Mouse (Mus musculus): ENCODE data around the gene Myl7.
"Not testable (repeated sequence)": the region's sequence is repeated elsewhere in the genome, so short reads cannot be mapped to it uniquely, and the experiment has no call there.

Myl7 gene

DNA sequence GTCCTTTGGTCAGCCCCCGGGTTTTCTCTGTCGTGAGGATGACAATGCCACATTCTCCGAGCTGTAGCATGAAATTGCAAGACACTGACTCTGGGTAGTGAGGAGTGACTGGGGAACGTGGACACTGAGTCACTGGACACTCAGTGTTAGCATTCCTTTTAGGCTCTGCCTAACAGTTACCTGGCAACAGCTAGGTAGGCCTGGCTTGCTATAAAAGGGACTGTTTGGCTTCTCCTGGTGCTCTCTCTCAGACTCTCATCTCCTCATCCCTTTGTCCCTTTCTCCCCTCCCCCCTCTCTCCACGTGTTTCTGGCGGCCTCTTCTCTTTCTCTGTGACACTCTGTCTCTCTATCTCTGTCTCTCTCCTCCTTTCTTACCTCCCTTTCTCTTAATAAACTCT, 3.8 kb upstream of the Myl7 start:
- no peak for DNase-seq

DNA sequence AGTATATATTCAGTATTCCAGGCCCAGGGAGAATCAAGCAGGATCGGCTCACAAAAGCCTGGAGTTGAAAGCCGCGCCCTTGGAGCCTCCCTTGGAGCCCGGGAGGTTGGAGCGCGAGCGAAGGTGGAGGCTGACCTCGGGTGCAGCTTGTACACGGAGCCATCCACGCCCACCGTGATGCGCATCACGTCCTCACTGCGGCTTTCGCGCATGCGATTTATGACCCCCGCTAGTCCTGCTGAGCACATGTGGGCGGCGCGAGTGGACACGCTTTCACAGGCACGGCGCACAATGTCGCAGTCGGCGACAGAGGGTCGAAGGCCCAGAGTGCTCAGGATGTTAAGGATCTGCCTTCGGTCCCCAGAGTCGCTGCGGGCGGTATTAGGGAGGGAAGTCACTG, 3.4 kb upstream of the Myl7 start:
- no peak for DNase-seq

DNA sequence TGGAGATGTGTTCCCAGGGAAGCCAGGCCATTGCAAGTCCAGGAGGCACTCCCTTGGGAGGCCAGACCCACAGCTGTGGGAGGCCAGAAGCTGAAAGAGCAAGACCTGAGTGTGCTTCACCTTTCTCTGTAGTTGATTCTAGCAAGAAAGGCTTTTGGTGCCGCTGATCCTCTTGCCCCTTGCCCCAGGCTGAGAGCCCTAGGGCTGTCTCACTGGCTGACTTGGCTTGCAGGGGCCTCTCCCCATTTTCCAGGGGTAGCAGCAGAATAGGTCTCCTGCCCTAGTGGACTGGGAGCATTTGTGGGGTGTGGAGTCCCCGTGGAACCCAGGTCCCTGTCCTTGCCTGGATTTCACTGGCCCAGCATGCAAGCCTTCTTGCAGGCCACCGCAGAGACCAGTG, 2.7 kb upstream of the Myl7 start:
- DNase-seq = no peak

DNA sequence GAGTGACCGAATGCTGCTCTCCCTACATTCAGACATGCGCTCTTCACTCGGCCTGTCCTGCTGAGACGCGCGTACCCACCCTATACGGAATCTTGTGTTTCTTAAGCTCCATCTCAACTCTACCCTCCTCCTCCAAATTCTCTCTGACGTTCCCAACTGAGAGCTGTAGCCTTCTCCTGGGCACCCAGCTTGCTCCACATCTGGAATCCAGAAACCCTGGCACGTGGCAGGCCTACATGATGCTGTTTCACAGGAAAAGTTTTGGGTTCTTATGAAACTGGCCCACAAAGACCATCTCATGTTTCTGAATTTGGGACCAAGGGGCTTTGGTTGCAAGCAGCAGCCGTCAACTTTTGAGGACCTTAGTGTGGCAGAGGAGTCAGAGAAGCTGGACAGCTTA, 704 bp upstream of the Myl7 start:
- peak; percentile 26 for DNase-seq

DNA sequence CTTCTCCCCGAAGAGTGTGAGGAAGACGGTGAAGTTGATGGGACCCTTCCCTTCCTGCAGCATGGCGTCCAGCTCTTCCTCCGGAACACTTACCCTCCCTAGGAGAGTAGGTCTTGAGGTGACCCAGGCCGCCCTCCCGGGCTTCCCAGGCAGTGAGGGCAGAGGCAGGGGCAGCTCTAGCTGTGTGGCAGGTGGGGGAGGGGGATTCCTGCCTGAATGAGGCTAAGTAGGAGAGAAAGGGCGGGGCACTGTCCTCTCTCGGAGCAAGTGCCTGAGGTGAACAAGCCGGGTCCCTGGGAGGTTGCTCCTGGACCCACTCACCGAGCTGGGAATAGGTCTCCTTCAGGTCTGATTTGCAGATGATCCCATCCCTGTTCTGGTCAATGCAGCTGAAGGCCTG, 743 bp downstream of the Myl7 start:
- no peak for DNase-seq

DNA sequence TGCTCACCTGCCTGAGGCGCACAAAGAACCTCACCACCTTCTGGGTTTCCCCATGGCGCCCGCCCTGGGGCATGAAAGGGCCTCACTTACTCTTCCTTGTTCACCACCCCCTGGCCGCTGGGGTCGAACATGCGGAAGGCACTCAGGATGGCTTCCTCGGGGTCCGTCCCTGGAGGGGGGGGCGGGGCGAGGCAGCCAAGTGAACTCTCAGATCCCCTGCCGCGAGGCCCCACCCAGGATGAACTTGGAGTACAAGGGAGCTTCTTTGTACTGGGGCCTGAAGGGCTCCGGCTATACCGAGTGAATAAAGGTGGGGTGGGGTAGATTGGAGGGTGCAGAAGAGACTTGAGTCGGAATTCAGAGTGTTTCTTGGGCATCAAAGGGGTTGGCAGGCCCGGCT, 1.4 kb downstream of the Myl7 start:
- DNase-seq = no peak

DNA sequence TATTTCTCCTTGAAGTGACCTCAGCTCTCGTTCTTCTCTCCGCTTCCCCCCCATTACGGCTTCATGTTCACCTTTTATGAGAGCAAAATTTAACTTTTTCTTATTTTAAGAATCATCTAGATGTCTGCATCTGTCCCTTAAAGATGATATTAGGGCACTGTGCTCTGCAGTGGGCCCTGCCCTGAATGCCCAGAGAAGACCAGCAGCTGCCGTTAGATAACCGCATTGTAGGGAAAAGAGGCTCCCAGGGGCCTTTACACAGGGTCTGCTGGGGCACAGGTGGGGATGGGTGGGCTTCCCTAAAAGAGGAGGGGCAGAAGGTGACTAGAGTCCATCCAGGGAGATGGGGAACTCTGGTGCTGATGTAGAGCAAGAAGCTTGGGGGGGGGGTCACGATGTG, 4.8 kb downstream of the Myl7 start:
- no peak for DNase-seq

DNA sequence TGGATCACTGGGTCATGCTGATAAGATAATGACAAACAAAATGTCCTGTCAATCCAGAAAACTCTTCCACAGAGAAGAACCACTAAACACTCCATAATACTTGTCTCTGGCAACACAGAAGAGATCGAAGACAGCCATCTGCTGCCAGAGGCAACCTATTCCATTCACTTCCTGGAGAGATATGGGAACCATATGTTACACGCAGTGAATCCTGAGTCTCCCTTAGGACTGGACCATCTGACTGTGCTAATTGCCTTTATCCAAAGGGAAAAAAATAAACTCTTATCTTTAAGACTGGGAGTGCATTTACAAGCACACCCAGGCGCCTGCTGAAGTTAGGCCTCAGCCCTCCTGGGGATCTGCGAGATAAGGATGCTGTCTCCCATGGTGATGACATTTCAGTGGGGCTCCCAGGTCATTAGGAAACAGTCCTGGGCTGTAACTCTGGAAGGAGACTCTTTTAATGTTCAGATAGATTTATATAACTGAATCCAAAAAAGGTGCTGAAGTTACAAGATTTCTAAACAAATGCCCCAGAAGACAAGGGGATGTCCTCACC, 5.7 kb downstream of the Myl7 start:
- DNase-seq = no peak

DNA sequence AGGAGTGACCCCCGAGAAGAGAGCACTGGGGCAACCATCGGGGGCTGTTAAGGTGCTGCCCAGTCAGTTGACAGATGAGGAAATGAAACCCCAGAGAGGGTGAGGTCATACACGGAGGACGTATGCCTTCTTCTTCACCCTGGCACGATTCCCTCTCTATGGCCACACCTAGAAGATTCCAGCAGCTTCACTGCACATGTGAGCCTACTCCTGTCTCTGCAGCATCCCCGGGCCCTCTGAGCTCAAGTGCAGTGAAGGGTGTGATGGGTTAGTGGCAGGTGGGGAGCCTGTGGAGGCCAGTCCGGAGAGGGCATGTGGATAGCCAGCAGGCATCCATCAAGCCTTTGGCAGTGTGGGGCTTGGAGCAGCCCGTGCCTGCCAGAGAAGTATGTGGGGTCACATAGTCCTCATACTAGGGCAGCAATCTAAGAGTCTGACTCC, 6.4 kb downstream of the Myl7 start:
- DNase-seq = peak; percentile 51

DNA sequence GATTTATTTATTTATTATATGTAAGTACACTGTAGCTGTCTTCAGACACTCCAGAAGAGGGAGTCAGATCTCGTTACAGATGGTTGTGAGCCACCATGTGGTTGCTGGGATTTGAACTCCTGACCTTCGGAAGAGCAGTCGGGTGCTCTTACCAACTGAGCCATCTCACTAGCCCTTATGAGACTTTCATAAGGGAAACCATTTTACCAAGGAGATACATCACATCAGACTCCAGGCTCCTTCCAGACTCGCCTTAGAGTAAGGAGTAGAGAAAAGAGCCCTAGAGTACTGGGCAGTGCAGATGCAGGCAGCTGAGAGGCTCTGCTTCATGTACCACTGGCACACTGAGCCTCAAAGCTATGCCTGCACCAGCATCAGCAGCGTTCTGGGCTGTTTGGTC, 10.0 kb downstream of the Myl7 start:
- DNase-seq = not testable (repeated sequence)

DNA sequence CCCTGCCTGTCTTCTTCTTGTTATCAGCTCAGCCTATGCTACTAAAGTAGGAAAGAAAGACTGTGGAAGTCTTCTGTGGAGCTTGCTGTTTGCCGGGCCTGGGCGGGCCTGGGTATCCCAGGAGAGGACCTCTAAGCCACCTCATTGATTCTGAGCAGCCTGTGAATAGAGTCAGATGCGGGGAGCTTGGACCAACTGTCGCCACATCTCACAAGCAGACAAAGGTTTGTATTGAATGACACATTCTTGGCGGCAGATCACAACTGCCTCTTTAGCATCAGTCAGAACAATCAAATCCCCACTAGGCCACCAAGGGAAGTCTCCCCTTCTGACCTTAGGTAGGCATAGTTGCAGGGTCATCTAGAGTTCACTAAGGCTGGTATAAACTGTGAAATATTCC, 11.3 kb downstream of the Myl7 start:
- no peak for DNase-seq

DNA sequence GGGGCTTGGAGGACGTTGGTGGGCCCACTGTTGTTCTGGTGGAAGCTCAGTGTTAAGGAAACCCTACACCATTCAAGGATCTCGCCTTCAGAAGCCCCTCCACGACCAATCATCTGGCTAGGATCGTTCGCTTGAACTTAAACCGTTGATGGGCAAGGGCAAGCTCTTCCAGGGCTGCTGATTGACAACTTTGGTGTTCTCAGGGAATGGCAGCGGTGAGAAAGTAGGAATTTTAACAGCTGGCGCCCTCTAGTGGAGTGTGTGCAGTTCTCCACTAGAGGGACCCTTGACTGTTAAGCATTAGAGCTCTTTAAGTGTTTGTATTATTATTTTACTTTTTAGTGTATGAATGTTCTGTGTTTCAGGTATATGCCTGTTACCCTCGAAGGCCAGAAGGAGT, 12.4 kb downstream of the Myl7 start:
- peak; percentile 79 for DNase-seq

DNA sequence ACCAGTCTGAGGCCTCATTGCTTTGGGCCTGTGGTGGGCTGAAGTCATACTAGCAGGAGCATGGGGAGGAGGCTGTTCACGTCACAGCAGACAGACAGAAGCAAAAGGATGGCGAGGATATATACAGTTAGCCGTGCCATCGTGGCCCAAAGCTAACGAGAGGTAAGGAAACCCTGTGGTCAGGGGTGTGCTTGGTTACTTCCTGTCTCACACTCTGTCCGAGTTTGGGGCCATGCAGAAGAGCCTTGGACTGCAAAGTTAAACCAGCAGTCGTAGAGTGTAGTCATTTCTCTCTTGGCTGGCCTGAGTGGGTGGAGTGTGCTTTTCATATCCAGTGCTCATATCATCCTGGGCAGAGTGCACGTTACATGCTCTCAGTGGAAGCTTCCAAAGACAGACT, 16.1 kb downstream of the Myl7 start:
- peak; percentile 8 for DNase-seq

DNA sequence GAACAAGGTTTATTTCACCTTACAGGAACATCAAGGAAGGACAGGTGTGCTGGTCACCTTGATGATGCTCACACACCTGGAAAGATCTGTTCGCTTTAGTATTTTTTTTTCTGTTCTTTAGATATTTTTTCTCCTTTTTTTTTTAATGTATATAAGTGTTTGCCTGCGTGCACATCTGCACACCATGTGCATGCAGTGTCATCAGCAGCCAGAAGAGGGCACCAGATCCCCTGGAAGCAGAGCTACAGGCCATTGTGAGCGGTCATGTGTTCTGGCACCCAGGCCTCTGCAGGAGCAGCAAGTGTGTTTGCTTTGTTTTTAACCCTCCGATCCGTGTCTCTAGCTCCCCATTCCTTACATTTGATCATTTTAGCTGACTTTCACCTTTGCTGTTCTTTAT, 18.7 kb downstream of the Myl7 start:
- peak; percentile 75 for DNase-seq

DNA sequence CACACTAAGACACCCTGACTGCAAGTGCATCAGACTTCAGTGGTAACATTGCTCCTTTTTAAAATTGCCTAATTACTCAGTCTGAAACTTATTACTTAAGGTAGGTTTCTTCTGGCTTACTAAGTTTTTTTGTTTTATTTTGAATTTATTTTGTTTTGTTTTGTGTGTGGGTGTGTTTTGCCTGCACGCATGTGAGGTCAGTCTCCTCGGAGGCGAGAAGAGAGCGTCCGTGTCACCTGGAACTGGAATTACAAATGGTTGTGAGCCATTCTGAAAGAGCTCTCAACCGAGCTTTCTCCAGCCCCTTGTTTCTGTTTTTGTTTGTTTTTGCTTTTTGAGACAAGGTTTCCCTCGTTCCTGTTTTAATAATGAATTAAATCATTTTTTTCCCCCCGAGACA, 19.9 kb downstream of the Myl7 start:
- peak; percentile 13 for DNase-seq

DNA sequence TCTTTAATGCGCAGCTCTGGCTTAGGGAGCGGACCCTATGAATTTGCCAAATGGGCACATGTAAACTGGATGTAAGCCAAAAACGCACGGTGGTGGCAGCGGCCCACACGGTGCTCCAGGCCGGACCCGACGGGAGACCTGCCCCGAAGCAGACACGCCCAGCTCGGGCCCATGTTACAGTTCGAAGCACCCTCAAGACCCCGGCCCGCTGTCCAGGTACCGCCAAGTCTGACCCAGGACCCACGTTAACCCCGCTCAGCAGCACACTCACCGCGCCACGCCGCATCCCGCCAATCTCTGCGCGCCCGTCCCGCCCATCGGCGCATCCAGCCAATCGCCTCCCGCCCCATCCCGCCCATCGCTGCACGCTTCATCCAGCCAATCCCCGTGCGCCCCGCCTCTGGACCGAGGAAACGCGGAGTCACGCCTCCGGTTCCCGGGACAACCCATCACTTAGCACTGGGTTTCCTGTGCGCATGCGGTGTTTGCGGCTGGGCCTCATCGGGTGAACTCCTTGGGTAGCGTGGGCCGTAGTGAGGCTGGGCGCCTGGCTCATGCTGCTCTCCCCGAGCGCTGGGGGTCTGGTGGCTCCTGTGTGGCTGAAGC, 20.6 kb downstream of the Myl7 start, which contains the start of gene Pold2:
TSS of gene Pold2 (minus strand) at position 372 of the 606 bp plus-strand sequence.
- peak; percentile 99 for DNase-seq

DNA sequence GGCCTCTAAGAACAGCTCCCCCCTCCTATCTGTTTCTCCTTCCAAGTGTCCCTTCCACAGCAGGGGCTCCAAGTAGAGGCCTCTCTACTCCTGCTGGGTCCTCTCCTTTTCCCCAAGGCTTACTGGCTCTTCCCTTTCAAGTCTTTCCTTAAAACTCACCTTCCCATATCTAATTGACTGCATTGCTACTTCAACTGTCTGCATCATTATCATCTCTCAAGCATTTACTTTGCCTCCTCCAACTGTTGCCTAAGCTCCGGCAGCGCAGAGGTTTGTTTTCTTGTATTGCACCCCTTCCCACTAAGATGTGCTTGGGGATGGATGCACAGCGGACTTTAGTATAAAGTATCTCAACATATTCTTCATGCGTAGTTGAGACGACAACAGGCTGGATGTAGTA, 21.2 kb downstream of the Myl7 start:
- no peak for DNase-seq

DNA sequence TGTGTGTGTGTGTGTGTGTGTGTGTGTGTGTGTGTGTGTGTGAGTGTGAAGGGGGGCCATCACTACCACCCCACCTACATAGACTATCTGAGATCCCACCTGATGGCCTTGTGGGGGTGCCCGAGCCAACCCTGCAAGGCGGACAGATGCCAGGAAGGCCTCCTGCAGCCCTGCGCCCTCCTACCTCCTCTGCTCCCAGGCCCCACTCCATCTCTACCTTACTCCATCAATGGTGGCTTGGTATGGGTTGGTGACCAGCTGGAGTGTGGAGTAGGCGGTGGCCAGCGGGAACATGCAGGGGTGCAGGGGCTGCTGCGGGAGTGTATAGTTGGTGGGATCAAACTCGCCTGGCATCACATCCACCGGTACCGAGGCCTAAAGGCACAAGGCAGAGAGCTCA, 25.4 kb downstream of the Myl7 start:
- DNase-seq = no peak

DNA sequence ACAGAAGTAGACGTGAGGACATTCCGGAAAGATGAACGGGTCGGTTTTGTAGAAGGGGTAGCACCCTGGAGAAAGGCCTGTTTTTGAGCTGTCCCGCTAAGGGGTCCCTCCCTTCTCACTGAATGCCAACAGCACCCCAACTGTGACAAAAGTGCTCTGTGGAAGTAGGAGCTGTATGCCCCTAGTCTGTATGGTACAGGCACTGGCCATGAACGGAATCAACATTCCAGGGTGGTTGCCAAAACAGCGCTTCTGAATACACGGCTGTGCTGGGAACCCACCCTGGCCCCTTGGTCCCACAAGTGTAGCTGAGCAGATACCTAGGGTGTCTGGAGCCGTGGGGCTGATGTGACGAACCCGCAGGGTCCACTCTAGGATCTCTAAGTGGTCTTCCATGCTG, 25.9 kb downstream of the Myl7 start:
- no peak for DNase-seq

DNA sequence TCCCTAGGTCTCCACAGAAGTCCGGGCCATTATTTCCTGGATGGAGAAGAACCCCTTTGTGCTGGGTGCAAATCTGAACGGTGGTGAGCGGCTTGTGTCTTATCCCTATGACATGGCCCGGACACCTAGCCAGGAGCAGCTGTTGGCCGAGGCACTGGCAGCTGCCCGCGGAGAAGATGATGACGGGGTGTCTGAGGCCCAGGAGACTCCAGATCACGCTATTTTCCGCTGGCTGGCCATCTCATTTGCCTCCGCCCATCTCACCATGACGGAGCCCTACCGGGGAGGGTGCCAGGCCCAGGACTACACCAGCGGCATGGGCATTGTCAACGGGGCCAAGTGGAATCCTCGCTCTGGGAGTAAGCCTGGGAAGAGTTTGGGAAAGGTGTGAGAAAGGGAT, 28.5 kb downstream of the Myl7 start:
- DNase-seq = no peak

DNA sequence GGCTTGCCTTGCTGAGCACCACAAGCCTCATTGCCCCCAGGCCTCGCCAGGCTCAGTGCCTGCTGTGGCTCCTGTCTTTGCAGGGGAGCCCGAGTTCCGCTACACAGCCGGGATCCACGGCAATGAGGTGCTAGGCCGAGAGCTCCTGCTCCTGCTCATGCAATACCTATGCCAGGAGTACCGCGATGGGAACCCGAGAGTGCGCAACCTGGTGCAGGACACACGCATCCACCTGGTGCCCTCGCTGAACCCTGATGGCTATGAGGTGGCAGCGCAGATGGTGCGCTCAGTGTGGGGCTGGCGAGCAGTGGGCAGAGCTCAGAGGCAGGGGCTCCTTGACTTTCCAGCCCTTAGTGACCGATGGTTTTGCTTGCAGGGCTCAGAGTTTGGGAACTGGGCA, 29.3 kb downstream of the Myl7 start:
- no peak for DNase-seq

DNA sequence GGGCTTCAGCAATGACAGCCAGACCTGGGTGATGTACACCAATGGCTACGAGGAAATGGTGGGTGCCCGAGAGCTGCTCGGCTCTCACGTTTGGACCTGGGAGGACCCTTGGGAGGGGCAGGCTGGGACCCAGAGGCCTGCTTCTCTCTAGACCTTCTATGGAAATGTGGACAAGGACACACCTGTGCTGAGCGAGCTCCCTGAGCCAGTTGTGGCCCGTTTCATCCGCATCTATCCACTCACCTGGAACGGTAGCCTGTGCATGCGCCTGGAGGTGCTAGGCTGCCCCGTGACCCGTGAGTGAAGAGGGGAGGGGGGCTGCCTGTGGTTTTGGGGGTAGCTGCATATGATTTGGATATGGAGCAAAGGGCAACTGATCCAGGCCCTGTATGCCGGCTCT, 30.3 kb downstream of the Myl7 start:
- no peak for DNase-seq

DNA sequence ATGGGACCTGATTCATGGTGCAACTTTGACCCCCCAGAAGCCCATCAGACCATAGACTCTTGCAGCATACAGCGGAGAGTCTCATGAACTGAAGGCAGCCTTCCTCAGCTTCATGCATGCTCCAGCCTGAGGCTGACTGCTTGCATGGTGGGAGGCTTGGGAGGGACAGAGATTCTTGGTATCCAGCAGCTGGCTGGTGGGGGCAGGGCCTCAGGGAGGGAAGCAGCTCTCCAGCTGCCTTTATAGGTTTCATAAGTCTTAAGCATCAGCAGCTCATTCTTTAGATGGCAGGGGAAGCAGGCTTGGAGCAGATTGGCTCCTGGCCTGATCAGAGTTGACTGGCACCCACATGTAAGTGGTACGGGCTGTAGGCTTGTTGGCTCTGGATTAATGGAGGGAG, 31.4 kb downstream of the Myl7 start:
- no peak for DNase-seq

DNA sequence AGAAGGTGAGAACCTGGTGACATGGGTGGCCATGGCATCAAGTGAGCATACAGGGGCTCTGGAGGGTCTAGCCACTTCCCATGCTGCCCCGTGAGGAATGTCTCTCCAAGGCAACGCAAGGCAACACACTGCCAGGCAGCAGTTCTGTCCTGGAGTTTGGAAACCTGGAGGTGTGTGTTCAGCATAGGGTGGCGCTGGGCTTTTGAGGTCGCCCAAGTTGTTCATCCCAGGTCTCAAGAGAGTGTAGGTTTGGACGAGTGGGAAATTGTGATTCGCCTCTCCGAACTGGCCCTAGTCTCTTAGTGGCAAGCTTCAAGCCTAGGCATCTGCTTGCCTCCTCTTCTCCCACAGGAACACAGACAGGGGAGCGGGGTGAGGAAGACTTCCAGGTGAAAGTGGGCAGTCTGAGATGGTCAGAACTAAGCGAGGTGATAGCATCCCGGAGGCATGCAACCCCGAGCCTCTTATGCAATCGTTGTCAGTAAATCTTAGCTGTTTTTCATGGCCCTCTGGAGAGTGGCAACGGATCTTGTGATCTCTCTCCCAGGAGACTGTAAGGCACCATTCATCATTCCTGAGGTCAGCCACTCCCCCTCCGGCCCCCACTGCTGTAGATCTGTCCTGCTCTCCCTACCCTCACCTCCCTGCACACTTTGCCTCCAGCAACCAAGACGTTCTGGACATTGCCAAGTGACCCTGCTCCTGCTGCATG, 36.0 kb downstream of the Myl7 start:
- peak; percentile 49 for DNase-seq
